Mouse (Mus musculus) C2C12 (cell line): ENCODE measurements around the gene Rarg. TPM values are rescaled to one million over a fixed set of nuclear protein-coding genes. Genes with fewer than 3 reads are reported as not detected.

Experiments
- H3K27me3 ChIP-seq: one replicate; pipeline ENCODE4 v1.6.1; 2011; ENCODE audit not compliant: control insufficient read depth, insufficient read depth, insufficient read length
- H3K36me3 ChIP-seq: one replicate; pipeline ENCODE4 v1.6.1; 2011; ENCODE audit not compliant: control insufficient read depth, insufficient read depth
- H3K4me3 ChIP-seq: one replicate; pipeline ENCODE4 v1.5.1; 2011; ENCODE audit warnings: mild to moderate bottlenecking, control low read depth; ENCODE audit not compliant: poor library complexity, insufficient read depth, severe bottlenecking
- H3K79me2 ChIP-seq: one replicate; pipeline ENCODE4 v1.6.1; 2011; ENCODE audit not compliant: control insufficient read depth, insufficient read depth
- H3K79me3 ChIP-seq: one replicate; pipeline ENCODE4 v1.6.1; 2011; ENCODE audit warnings: low read depth, control low read depth
- H3ac ChIP-seq: one replicate; pipeline ENCODE3; 2011; ENCODE audit warnings: low read depth; ENCODE audit not compliant: control insufficient read depth, insufficient read length
- CEBPB ChIP-seq: IDR thresholded peaks from one replicate; pipeline ENCODE4 v1.6.1; 2011; ENCODE audit warnings: low read depth, mild to moderate bottlenecking, control low read depth, moderate library complexity
- CTCF ChIP-seq: IDR thresholded peaks from one replicate; pipeline ENCODE4 v1.5.1; 2011; ENCODE audit not compliant: control insufficient read depth, insufficient read depth, insufficient read length
- FOSL1 ChIP-seq: IDR thresholded peaks from one replicate; pipeline ENCODE4 v1.8.0; 2011; ENCODE audit warnings: mild to moderate bottlenecking, low read length; ENCODE audit not compliant: poor library complexity, insufficient read depth, severe bottlenecking
- MAX ChIP-seq: IDR thresholded peaks from one replicate; pipeline ENCODE4 v1.6.1; 2011; ENCODE audit warnings: mild to moderate bottlenecking, control low read depth
- MYOD1 ChIP-seq: IDR thresholded peaks from one replicate; pipeline ENCODE4 v1.6.1; 2011; ENCODE audit warnings: low read depth; ENCODE audit not compliant: control insufficient read depth, insufficient read length
- MYOG ChIP-seq: IDR thresholded peaks from one replicate; pipeline ENCODE4 v1.6.1; 2011; ENCODE audit not compliant: control insufficient read depth, insufficient read length; ENCODE audit errors: extremely low read depth
- USF1 ChIP-seq: IDR thresholded peaks from one replicate; pipeline ENCODE4 v1.6.1; 2011; ENCODE audit warnings: low read depth, mild to moderate bottlenecking, control low read depth, moderate library complexity
- polyA plus RNA-seq: library from polyadenylated mRNA; unstranded; fragments of >200 nt; fragmentation: generic; extraction: Trizol; gene quantifications from one replicate; pipeline ENCODE4 v1.2.1, GENCODE M21; 2012; ENCODE audit warnings: missing spikeins

The Rarg gene
- polyA plus RNA-seq, 1 experiment, result 92.5 TPM

GRCm38 (mm10) chr15:102215624-102216023, 41.7 kb downstream of the Rarg start:
- peaks cover 86% of the 10 kb centered on the region for H3K36me3 ChIP-seq
- H3K79me2 ChIP-seq, result peaks cover 1% of the 10 kb centered on the region
- H3K4me3 ChIP-seq, result no peak overlapping the region
- no peak overlapping the region for H3ac ChIP-seq
- H3K27me3 ChIP-seq, result no peaks in the 10 kb centered on the region
- no peaks in the 10 kb centered on the region for H3K79me3 ChIP-seq
- TF ChIP-seq MYOG (no peak), MYOD1 (no peak), FOSL1 (no peak), MAX (no peak), CTCF (no peak), USF1 (no peak), CEBPB (no peak)

DNA sequence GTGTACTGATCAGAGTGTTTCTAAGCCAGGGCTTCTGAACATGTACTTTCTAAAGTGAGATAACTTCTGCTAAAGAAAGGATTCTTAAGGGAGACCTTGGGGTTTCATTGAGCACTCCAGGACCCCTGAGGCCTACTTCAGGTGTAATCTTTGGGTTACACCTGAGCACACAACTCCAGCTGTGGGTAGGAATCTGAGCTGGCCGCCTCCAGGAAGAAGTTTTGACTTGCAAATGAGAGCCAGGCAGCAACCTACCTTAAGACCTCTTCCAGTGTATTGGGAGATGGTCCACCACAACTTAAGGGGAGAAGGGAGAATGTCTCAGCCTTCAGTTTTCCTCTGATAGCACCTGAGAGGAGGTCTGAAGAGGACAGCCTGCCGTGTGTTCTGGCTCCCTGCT, 43.2 kb downstream of the Rarg start:
- TF ChIP-seq USF1 (no peak), MAX (no peak), CEBPB (no peak), MYOD1 (no peak), FOSL1 (no peak), MYOG (no peak), CTCF (no peak)
- H3K27me3 ChIP-seq, result no peaks in the 10 kb centered on the region
- H3K36me3 ChIP-seq, result peaks cover 86% of the 10 kb centered on the region
- peaks cover 5% of the 10 kb centered on the region for H3K79me2 ChIP-seq
- H3K4me3 ChIP-seq, result no peak overlapping the region
- H3K79me3 ChIP-seq, result no peaks in the 10 kb centered on the region
- H3ac ChIP-seq, result no peak overlapping the region

GRCm38 (mm10) chr15:102211895-102212294, 45.4 kb downstream of the Rarg start:
- H3K4me3 ChIP-seq, result no peak overlapping the region
- H3ac ChIP-seq, result no peak overlapping the region

DNA sequence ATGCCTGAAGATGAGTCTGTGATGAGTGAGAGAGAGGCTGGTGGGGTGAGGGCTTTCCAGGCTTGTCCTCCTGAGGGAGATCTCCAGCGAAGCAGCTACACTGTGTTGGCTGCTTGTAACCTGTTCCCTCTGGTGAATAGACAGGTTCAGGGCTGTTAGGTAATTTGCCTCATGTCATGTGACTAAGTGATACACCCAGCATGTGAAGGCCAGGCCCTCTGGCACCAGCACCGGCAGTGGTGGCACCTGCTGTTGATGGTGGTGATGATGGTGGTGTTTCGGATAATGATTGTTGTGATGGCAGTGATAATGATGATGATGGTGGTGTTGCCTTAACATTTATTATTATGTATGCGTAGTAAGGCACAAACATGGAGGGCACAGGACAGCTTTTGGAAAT, 46.5 kb downstream of the Rarg start:
- Histone ChIP-seq H3K27me3 (no peaks in the 10 kb centered on the region), H3K79me2 (peaks cover 36% of the 10 kb centered on the region), H3K79me3 (peaks cover 13% of the 10 kb centered on the region), H3K36me3 (peaks cover 89% of the 10 kb centered on the region), H3K4me3 (no peak overlapping the region), H3ac (no peak overlapping the region)
- TF ChIP-seq MAX, result no peak
- no peak for TF ChIP-seq USF1
- no peak for TF ChIP-seq CEBPB
- TF ChIP-seq FOSL1, result no peak
- TF ChIP-seq CTCF, result no peak

More at GRCm38 (mm10) chr15:102211895-102212294, 45.4 kb downstream of the Rarg start:
- no peaks in the 10 kb centered on the region for H3K27me3 ChIP-seq
- peaks cover 26% of the 10 kb centered on the region for H3K79me2 ChIP-seq
- H3K36me3 ChIP-seq, result peaks cover 89% of the 10 kb centered on the region
- TF ChIP-seq CEBPB, result no peak
- no peak for TF ChIP-seq MAX
- H3K79me3 ChIP-seq, result peaks cover 6% of the 10 kb centered on the region

GRCm38 (mm10) chr15:102209114-102209513, 48.2 kb downstream of the Rarg start:
- peaks cover 91% of the 10 kb centered on the region for H3K36me3 ChIP-seq
- no peak overlapping the region for H3ac ChIP-seq
- TF ChIP-seq FOSL1, result no peak
- TF ChIP-seq MAX, result no peak
- TF ChIP-seq MYOG, result no peak
- no peak for TF ChIP-seq USF1
- TF ChIP-seq MYOD1, result no peak
- no peak for TF ChIP-seq CTCF
- no peak for TF ChIP-seq CEBPB
- H3K79me3 ChIP-seq, result peaks cover 30% of the 10 kb centered on the region
- no peaks in the 10 kb centered on the region for H3K27me3 ChIP-seq
- H3K79me2 ChIP-seq, result peaks cover 53% of the 10 kb centered on the region
- no peak overlapping the region for H3K4me3 ChIP-seq

DNA sequence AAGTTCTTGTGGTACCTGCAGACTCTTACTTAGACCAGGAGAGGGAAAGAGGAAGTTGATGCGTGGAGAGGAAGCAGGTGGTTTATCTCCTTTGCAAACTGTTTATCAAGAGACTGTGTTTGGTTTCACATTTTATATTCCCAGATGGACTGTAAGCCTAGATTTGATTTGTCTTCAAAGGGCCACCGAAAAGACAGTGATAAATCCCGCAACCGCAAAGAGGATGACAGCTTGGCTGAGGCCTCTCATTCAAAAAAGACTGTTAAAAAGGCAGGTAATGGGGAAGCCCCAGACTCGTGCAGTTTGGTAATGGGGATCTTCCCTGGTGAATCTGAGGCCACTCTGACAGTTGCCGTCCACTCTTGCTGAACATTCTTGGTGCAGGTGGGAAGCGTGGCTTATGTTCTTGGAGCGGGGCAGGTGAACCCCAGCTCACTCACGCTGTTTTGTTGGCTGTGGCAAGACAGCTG, 49.2 kb downstream of the Rarg start:
- no peak for TF ChIP-seq MYOG
- TF ChIP-seq CTCF, result no peak
- H3K4me3 ChIP-seq, result no peak overlapping the region
- peaks cover 31% of the 10 kb centered on the region for H3K79me3 ChIP-seq
- no peaks in the 10 kb centered on the region for H3K27me3 ChIP-seq
- H3K79me2 ChIP-seq, result peaks cover 55% of the 10 kb centered on the region
- no peak overlapping the region for H3ac ChIP-seq
- H3K36me3 ChIP-seq, result peaks cover 81% of the 10 kb centered on the region
